Mouse (Mus musculus): ENCODE measurements at regions not wholly inside any gene's neighbourhood (a gene's known extent, or its start where the extent isn't known, plus 50 kb on each side); places are given as distances from the start of the nearest gene placed in this dataset.
A peak's percentile ranks its signal among the peaks of the same experiment; 100 is the strongest.

DNA sequence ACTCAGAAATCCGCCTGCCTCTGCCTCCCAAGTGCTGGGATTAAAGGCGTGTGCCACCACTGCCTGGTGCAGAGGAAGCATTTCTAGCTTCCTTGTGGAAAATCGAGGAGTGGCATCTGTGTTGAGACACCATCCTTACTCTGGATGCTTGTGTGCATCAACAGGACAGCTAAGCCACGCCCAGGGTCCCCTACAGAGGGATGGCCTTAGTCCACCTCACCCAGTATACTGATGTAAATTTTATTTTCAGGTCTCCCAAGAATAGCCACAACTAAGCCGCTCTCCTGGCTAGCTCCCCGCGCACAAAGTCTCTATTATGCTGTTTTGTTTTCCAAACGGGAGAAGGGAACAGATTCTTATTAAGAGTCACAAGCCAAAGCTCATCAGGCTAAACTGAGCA lies 262.8 kb upstream of the Sulf2 start:
- 83% methylated on average over 8 of the region's 8 CpGs for WGBS
- no peak overlapping the region for H3K9ac ChIP-seq
- no peak overlapping the region for H3K4me2 ChIP-seq
- H3K9me3 ChIP-seq: no peaks in the 10 kb centered on the region
- H3K4me1 ChIP-seq: peaks cover 12% of the 10 kb centered on the region
- no peaks in the 10 kb centered on the region for H3K36me3 ChIP-seq
- no peak overlapping the region for H3K4me3 ChIP-seq
- H3K27ac ChIP-seq: no peak overlapping the region
- no peak for ATAC-seq (ENCODE audit: borderline replicate concordance, extremely low read depth, low FRiP score, low TSS enrichment)
- peaks cover 13% of the 10 kb centered on the region for H3K27me3 ChIP-seq

DNA sequence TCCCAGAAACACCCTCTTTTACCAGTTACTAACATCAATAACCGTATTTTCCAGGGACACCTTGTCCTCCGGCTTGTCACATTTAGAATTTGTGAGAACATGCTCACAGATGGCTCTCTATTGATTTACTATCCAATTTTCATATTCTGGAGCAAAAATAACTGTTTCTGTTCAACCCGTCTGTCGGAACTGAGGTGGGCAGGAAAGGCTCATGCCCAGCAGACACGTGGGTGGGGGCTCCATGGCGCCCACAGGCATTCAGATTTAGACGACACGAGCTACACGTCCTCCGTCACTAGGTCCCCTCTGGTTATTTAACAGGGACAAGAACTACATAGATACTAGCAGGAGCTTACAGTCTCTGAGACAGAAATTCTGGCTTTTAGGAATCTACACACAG lies 262.2 kb upstream of the Sulf2 start:
- H3K4me1 ChIP-seq: peaks cover 13% of the 10 kb centered on the region
- no peak for ATAC-seq (ENCODE audit: borderline replicate concordance, extremely low read depth, low FRiP score, low TSS enrichment)
- no peak overlapping the region for H3K4me2 ChIP-seq
- H3K9me3 ChIP-seq: no peaks in the 10 kb centered on the region
- no peak overlapping the region for H3K4me3 ChIP-seq
- no peak overlapping the region for H3K27ac ChIP-seq
- no peak overlapping the region for H3K9ac ChIP-seq
- WGBS: 88% methylated on average over 10 of the region's 10 CpGs
- H3K36me3 ChIP-seq: no peaks in the 10 kb centered on the region
- peaks cover 18% of the 10 kb centered on the region for H3K27me3 ChIP-seq

DNA sequence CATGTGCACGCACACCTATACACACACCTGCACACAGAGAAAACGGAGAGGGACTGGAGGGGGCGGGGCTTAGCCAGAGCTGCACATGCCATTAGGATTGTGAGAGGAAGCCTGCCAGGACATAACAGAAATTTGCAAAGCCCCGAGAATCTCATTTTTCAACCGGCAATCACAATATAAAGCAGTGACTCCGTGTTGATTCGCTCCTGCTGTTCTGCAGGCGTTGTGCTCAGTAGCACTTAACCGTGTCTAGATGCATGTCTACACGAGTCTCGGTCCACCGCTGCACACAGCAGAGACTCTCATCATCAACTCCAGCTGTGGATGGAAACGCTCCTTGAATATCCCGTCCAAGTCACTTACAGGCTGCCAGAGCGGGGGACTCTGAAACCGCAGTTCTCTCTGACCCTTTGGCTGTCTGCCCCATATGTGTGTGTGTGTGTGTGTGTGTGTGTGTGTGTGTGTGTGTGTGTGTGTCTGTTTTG lies 260.1 kb upstream of the Sulf2 start:
- Histone ChIP-seq H3K27ac (peak overlapping the region; percentile 38), H3K9ac (no peak overlapping the region), H3K36me3 (no peaks in the 10 kb centered on the region), H3K27me3 (peaks cover 36% of the 10 kb centered on the region), H3K9me3 (no peaks in the 10 kb centered on the region), H3K4me2 (no peak overlapping the region; the same call in 1 of the 2 replicates), H3K4me3 (no peak overlapping the region), H3K4me1 (peaks cover 19% of the 10 kb centered on the region)
- peak; percentile 90 for ATAC-seq (ENCODE audit: borderline replicate concordance, extremely low read depth, low FRiP score, low TSS enrichment)
- 40% methylated on average over 16 of the region's 16 CpGs for WGBS

DNA sequence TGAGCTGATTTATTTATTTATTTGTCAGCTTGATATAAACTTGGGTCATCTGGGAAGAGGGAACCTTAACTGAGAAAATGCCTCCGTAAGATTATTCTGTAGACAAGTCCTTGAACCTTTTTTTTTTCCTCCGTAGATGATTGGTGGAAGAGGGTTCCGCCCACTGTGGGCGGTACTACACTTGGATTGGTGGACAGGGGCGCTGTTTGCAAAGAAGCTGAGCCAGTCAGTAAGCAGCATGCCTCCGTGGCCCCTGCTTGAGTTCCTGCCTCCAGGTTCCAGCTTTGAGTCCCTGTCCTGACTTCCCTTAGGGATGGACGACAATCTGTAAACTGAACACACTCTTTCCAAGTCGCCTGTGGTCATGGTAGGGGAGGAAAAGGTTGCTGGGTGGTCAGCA lies 259.4 kb upstream of the Sulf2 start:
- Histone ChIP-seq H3K9me3 (no peaks in the 10 kb centered on the region), H3K27ac (peak overlapping the region; percentile 38; the same call in 1 of the 2 replicates), H3K36me3 (no peaks in the 10 kb centered on the region), H3K27me3 (peaks cover 36% of the 10 kb centered on the region), H3K4me2 (no peak overlapping the region), H3K4me3 (no peak overlapping the region), H3K4me1 (peaks cover 19% of the 10 kb centered on the region), H3K9ac (no peak overlapping the region)
- WGBS: 70% methylated on average over 8 of the region's 8 CpGs
- ATAC-seq (ENCODE audit: borderline replicate concordance, extremely low read depth, low FRiP score, low TSS enrichment): no peak

DNA sequence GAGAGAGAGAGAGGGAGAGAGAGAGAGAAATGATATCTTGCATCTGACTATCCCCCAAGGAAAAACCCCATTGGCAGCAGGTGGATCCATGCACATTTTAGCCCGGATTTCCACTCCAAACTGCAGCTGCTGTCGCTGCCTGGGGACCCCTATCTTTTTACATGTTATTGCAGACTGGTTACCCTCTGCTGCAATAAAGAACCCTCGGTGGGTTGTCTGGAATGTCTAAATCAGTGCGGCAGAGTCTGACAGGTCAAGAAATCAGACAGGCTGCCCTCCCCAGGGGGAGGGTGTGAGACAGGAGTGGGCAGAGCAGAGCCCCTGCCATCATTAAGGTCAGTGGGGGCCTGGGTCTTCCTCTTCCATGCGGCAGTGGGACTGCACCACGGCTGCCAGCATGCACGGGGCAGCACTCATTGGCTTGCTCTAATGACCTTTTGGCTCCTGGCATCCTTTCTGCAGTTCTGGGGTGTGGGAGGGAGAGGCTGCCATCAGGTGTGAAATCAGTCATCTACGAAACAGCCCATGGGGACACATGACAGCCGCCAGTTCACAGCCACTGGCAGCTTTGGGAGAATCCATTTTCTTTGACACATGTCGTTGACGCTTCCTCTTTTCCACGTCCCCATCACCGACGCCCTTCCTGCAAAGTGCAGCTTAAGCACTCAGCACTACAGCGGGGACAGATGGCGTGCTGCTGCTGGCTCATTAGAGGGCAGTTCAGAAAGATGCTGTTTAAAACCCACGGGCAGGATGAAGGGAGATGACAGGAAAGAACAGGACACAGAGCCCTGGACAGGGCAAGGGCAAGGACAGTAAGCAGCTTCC lies 256.8 kb upstream of the Sulf2 start:
- H3K9ac ChIP-seq: no peak overlapping the region
- peaks cover 19% of the 10 kb centered on the region for H3K4me1 ChIP-seq
- no peak overlapping the region for H3K4me2 ChIP-seq
- no peak overlapping the region for H3K27ac ChIP-seq
- no peak for ATAC-seq (ENCODE audit: borderline replicate concordance, extremely low read depth, low FRiP score, low TSS enrichment)
- peaks cover 44% of the 10 kb centered on the region for H3K27me3 ChIP-seq
- H3K36me3 ChIP-seq: no peaks in the 10 kb centered on the region
- no peaks in the 10 kb centered on the region for H3K9me3 ChIP-seq
- WGBS: 20% methylated on average over 17 of the region's 17 CpGs
- no peak overlapping the region for H3K4me3 ChIP-seq

DNA sequence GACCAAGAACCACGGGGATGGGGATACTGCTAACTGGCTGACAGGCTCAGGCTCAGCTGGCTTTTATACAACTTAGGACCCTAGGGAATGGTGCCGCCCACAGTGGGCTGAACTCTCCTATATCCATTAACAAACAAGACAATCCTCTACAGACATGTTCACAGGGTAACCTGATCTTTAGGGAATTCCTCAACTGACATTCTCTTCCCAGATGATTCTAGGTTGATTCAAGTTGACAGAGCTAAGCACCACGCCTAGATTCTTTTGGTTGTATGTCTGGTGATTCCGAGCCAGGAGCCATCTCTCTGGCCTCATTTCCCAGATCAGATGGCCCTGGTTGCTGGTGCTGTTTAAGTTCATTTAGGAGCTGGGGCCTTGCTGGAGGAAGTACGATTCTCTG lies 253.9 kb upstream of the Sulf2 start:
- Histone ChIP-seq H3K36me3 (no peaks in the 10 kb centered on the region), H3K4me2 (no peak overlapping the region), H3K4me1 (0 out of 2 replicates have a peak, but pooled peaks cover 7% of the 10 kb centered on the region), H3K9me3 (no peaks in the 10 kb centered on the region), H3K27me3 (peaks cover 39% of the 10 kb centered on the region), H3K27ac (no peak overlapping the region), H3K9ac (no peak overlapping the region), H3K4me3 (no peak overlapping the region)
- 95% methylated on average over 5 of the region's 5 CpGs for WGBS
- no peak for ATAC-seq (ENCODE audit: borderline replicate concordance, extremely low read depth, low FRiP score, low TSS enrichment)

DNA sequence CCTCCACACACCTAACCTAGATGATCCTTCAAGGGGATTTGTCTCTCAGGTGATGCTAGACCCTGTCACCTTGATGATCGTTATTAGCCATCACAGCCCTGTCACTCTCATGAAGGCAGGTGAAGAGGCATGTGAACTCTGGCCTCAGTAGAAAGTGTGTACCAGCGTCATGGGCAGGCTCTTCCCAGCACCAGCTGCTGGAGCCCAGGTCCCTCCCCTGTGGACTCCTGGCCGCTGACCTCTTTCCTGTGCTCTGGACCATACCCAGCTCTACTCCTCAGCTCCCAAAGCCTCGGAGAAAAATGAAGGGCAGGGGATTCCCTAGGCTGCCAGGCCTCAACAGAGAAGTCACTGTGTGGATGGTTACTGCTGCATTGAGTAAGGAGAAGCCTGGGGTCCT lies 253.3 kb upstream of the Sulf2 start:
- H3K9ac ChIP-seq: no peak overlapping the region
- no peak overlapping the region for H3K4me2 ChIP-seq
- H3K27ac ChIP-seq: no peak overlapping the region
- 0 out of 2 replicates have a peak, but pooled peaks cover 7% of the 10 kb centered on the region for H3K4me1 ChIP-seq
- WGBS: 82% methylated on average over 4 of the region's 4 CpGs
- H3K27me3 ChIP-seq: peaks cover 39% of the 10 kb centered on the region
- no peak for ATAC-seq (ENCODE audit: borderline replicate concordance, extremely low read depth, low FRiP score, low TSS enrichment)
- no peaks in the 10 kb centered on the region for H3K9me3 ChIP-seq
- no peaks in the 10 kb centered on the region for H3K36me3 ChIP-seq
- no peak overlapping the region for H3K4me3 ChIP-seq

DNA sequence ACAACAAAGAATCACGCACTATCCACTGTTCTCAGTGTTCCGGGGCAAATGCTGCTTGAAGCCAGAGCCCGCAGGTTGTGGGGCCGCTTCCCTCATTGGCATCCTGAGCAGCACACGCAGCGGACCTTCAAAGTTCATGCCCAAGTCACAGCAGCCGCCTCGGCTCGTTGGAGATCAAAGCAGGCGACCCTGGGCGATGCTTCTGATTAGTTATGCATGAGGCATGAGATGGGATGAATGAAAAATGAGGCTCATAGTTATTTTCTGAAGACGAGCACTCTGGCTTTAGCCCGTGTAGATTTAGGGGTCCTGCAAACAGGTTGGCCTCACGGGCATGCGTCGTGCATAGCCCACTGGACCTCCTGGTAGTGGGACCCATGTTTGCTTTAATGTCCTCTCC lies 252.5 kb upstream of the Sulf2 start:
- 84% methylated on average over 16 of the region's 16 CpGs for WGBS
- Histone ChIP-seq H3K4me3 (no peak overlapping the region), H3K9me3 (no peaks in the 10 kb centered on the region), H3K36me3 (no peaks in the 10 kb centered on the region), H3K9ac (no peak overlapping the region), H3K27me3 (peaks cover 33% of the 10 kb centered on the region; the same call in 1 of the 2 replicates), H3K27ac (no peak overlapping the region), H3K4me1 (0 out of 2 replicates have a peak, but pooled peaks cover 11% of the 10 kb centered on the region), H3K4me2 (no peak overlapping the region)
- no peak for ATAC-seq (ENCODE audit: borderline replicate concordance, extremely low read depth, low FRiP score, low TSS enrichment)

DNA sequence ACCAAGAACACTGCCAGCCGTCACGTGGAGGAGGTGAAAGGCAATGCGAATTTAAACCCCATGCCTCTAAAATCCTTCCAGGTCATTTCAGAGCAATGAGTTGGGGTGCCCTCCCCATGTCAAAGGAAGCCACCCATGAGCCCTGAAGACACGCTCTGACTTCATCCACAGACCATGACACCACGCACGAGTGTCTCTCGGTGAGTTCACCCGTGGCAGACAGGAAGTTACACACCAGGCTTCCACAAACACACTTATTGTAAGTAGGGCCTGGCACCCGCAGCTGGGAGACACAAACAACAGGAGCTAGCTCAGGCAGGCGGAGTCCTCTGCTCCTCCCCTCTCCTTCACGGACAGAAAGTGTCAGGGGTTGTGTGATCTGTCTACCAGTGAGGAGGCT lies 251.4 kb upstream of the Sulf2 start:
- H3K9me3 ChIP-seq: no peaks in the 10 kb centered on the region
- H3K27ac ChIP-seq: no peak overlapping the region
- peaks cover 22% of the 10 kb centered on the region; the same call in 1 of the 2 replicates for H3K27me3 ChIP-seq
- 0 out of 2 replicates have a peak, but pooled peaks cover 4% of the 10 kb centered on the region for H3K4me1 ChIP-seq
- ATAC-seq (ENCODE audit: borderline replicate concordance, extremely low read depth, low FRiP score, low TSS enrichment): no peak
- no peak overlapping the region for H3K4me2 ChIP-seq
- WGBS: 66% methylated on average over 11 of the region's 11 CpGs
- H3K9ac ChIP-seq: no peak overlapping the region
- no peaks in the 10 kb centered on the region for H3K36me3 ChIP-seq
- H3K4me3 ChIP-seq: no peak overlapping the region

DNA sequence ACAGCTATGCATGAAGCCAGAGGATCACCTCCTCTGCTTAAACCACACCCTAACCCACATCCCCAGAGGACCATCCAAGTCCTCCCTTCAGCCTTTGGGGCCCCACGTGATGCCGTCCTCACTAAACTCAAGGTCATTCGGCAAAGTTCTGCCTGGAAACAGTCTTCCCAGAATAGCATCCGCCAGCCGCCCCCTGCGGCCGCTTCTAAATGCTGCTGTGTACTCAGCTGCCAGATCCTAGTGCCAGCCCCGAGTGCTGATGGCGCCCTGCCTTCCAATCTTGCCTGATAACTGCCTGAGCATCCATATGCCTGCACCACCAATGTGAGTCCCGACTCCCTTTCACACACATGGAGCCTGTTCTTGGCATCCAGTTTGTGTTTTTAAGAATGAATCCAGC lies 247.9 kb upstream of the Sulf2 start:
- Histone ChIP-seq H3K27ac (no peak overlapping the region), H3K4me1 (peaks cover 17% of the 10 kb centered on the region), H3K9me3 (no peaks in the 10 kb centered on the region), H3K9ac (no peak overlapping the region), H3K4me2 (no peak overlapping the region), H3K36me3 (no peaks in the 10 kb centered on the region), H3K4me3 (no peak overlapping the region), H3K27me3 (peaks cover 7% of the 10 kb centered on the region; the same call in 1 of the 2 replicates)
- no peak for ATAC-seq (ENCODE audit: borderline replicate concordance, extremely low read depth, low FRiP score, low TSS enrichment)
- WGBS: 49% methylated on average over 10 of the region's 10 CpGs

DNA sequence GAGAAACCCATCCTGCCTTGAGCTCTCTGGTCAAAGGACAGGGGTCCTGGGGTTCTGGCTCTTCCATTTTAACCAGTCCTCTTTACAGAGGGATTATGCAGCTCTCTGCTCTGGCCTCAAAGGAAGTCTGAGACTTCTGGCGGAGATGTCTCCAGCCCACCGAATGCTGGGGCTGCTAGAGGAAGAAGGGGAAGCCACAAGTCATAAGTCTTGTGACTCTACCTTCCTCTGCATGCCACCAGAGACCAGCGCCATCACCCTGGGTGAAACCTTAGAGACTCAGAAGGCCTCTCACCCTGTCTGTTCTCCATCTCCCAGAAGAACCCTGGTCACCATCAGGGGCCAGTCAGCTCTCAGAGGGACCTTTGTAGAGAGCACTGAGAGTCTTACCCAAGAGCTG lies 246.4 kb upstream of the Sulf2 start:
- Histone ChIP-seq H3K4me1 (peaks cover 17% of the 10 kb centered on the region), H3K27me3 (peaks cover 2% of the 10 kb centered on the region; the same call in 1 of the 2 replicates), H3K9ac (no peak overlapping the region), H3K36me3 (no peaks in the 10 kb centered on the region), H3K4me3 (no peak overlapping the region), H3K4me2 (no peak overlapping the region), H3K27ac (no peak overlapping the region), H3K9me3 (no peaks in the 10 kb centered on the region)
- WGBS: 74% methylated on average over 3 of the region's 3 CpGs
- ATAC-seq (ENCODE audit: borderline replicate concordance, extremely low read depth, low FRiP score, low TSS enrichment): no peak

DNA sequence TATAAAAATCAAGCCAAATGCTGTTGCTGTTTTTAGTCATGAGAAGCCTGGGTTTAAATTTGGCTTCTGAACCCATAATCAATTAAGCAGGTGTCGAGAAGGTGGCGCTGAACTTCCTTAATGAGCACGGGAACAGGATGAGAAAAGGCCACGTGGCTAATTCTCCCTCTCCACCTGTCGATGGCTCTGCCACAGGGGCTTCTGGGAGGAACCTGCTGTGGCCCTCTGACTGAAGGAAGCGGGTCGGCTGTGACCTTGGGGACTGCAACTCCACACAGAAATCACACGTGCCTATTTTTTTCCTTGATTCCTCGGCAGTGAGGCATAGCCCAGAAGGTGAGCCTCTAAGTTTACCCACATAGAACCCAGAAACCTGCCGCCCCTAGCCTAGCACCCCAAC lies 244.8 kb upstream of the Sulf2 start:
- ATAC-seq (ENCODE audit: borderline replicate concordance, extremely low read depth, low FRiP score, low TSS enrichment): no peak
- H3K27ac ChIP-seq: no peak overlapping the region

More for the DNA sequence above, 244.8 kb upstream of the Sulf2 start:
- H3K36me3 ChIP-seq: no peaks in the 10 kb centered on the region
- H3K27me3 ChIP-seq: no peaks in the 10 kb centered on the region; the same call in 1 of the 2 replicates
- no peak overlapping the region for H3K4me2 ChIP-seq
- H3K9me3 ChIP-seq: no peaks in the 10 kb centered on the region
- H3K9ac ChIP-seq: no peak overlapping the region
- peaks cover 17% of the 10 kb centered on the region for H3K4me1 ChIP-seq
- WGBS: 60% methylated on average over 10 of the region's 10 CpGs
- no peak overlapping the region for H3K4me3 ChIP-seq

Data from lung, embryonic 15.5 days (tissue).